Mouse (Mus musculus): ENCODE measurements around the gene Apc2.
"Not testable (repeated sequence)": the region's sequence is repeated elsewhere in the genome, so short reads cannot be mapped to it uniquely, and the experiment has no call there.

Apc2 gene

DNA sequence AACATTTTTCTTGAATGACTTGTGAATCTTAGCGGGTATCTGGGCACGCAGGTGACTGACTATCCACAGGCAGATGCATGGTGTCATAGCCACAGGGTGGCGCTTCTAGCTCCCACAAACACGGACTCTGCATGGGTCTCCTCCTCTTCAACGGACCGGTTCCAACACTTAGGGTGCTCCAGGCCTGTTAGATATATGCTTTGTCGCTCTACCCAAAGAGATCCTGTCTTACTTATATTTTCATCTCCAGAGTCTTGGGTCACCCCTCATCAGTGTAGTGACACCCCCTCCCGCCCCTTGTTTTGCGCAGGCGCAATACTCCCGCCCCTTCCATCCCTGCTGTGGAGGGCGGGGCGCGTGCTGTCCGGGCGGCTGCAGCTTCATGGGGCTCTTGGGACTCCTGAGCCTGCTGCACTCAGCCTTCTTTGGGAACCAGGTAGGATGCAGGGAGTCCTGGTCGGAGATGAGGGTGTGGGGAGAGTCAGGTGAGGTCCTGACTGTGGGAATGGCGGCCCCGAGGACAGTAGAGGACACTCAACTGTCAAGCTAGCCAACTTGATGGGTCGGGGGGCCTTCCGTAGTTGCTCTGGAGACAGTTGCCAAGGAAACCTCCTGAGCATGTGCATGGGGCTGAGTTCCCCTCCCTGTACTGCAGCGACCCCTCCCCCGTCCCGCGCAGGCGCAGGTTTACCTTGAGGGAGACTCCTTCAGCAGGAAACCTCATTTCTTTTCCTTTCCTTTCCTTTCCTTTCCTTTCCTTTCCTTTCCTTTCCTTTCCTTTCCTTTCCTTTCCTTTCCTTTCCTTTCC is at the start of gene Apc2:
Gene Apc2 (plus strand): TSS at position 360 of the 808 bp plus-strand sequence.
- DNase-seq (ENCODE audit: low spot score), result peak; percentile 78

DNA sequence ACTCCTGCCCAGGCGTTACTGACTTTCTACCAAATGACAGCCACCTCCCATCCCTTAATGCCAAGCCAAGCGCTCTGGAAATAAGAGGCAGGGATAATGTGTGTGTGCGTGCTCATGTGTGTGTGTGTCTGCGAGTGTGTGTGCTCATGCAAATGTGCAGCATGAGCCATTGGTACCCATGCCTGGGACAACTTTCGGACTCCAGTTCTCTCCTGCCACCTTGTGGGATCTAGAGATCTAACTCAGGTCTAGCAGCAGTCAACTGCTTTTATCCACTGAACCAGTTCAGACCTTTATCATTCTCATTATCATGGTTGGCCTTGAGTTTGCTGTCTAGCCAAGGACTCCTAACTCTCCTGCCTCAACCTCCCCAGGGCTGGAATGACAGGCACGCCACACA is 47.9 kb upstream of the Apc2 start:
- no peak for DNase-seq (ENCODE audit: low spot score)

- DNase-seq (ENCODE audit: low spot score), result not testable (repeated sequence)
Observed at GRCm38 (mm10) chr10:80248437-80248836, 47.3 kb upstream of the Apc2 start.

GRCm38 (mm10) chr10:80248971-80249640 is 46.7 kb upstream of the Apc2 start, which contains the start of gene Ndufs7:
Gene Ndufs7 (plus strand): TSS chr10:80249121.
- DNase-seq (ENCODE audit: low spot score), result peak; percentile 96

- no peak for DNase-seq (ENCODE audit: low spot score)
Observed at GRCm38 (mm10) chr10:80250059-80250458, 45.7 kb upstream of the Apc2 start.

GRCm38 (mm10) chr10:80250573-80250972 is 45.2 kb upstream of the Apc2 start:
- no peak for DNase-seq (ENCODE audit: low spot score)

GRCm38 (mm10) chr10:80252011-80252410 is 43.8 kb upstream of the Apc2 start:
- DNase-seq (ENCODE audit: low spot score), result no peak

DNA sequence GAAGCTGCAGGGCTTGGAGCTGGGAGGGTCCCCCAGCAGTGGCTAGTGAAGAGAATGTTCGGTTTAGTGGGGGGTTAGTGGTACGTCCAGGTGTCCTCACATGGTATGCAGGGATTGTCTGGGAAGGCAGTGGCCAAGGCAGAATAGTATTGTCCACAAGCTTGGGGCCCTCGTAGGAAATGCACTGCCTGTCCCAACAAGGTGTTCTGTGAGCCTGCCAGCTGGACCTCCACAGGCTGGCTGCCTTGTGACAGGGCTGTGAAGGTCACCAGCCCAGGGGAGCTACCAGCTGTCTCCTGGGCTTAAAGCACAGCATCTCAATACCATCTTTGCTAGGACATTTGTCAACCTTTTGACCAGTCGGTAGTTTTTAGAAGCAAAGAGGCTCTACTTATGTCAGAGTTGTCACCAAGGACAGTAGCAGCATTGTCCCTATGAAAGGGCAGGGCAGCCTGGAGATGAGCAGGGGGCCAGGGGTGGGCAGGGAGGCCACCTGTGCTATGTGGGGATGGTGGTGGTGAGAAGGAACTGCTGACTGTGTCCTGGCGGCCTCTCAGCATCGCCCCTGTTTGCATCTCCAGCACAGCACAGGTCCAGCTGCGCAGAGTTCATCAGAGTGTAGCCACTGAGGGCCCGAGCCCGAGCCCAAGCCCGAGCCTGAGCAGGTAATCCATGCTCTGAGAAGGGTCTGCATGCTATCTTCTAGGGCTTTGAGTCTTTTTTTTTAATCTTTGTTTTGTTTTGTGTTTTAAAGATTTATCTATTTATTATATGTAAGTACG is 43.1 kb upstream of the Apc2 start:
- DNase-seq (ENCODE audit: low spot score), result no peak

DNA sequence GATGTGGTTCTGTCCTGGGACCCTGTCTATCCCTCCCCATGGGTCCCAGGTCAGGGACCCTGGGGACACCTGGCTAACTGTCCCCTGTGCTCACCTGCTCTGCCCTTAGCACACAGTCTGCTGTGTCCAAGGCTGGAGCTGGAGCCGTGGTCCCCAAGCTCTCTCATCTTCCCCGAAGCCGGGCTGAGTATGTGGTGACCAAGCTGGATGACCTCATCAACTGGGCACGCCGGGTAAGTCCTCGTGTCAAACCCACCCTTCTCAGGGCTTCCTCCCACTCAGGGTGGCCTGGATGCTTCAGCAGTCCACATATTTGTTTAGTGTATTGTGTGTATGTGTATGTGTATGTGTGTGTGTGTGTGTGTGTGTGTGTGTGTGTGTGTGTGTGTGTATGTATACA is 42.2 kb upstream of the Apc2 start:
- DNase-seq (ENCODE audit: low spot score), result no peak

DNA sequence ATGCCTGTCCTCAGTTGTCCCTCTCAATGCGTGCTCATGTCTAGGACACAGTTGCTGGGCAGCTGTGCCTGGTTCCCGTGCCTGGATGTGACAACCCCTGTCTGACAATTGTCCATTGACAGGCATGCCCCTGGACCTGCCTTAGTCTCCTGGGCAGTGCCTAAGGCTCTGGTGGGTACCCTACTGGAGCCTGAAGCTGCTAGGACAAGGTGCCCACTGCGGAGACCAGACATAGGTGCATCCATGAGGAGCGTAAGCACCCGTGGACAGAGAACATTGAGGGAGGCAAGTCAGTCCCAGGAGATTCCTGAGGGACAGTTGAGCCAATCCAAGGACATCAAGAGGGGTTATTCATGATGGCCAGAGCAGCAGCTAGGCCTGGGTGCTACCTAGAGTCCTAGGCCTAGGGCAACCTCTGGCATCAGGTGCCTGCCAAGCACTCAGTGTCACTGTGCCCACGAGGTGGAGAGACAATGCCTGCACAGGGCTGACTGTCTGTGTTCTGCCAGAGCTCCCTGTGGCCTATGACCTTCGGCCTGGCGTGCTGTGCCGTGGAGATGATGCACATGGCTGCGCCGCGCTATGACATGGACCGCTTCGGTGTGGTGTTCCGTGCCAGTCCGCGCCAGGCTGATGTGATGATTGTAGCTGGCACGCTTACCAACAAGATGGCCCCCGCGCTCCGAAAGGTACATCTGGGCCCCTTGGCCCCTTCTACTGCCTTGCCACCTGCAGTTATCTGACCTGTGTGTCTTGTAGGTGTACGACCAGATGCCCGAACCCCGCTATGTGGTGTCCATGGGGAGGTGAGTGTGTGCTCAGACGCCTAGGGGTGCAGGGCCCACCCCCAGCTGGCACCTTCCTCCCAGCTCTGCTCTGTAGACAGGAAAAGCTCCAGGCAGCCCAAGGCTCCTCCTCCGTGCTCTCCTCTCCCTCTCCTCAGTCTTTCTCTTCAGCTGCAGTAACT is 41.2 kb upstream of the Apc2 start:
- DNase-seq (ENCODE audit: low spot score), result no peak

DNA sequence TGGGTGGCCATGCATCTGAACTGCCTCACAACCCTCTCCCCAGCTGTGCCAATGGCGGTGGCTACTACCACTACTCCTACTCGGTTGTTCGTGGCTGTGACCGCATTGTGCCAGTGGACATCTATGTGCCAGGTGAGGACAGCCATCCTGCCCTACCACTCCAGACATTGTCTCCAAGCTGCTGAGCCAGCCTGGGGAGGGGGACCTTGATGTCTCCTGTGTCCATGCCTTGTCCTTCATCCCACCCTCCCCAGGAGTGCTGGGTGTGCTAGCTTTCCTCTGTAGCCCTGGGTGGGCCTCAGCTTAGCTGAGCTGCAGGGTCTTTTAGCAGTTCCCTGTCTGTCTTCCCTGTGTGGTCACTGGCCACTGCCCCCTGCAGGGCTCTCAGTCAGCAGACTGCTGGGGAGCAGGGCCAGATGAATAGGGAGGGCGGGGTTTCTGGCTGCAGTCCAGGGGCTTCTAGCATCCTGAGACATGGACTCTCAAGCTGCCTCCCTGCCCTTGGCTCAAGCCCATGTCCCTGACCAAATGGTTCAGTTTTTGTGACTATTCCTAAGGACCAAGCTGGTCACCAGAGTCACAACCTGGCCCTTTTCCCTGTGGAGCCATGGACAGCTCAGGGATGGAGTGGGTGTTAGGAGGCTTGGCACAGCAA is 39.8 kb upstream of the Apc2 start:
- no peak for DNase-seq (ENCODE audit: low spot score)

DNA sequence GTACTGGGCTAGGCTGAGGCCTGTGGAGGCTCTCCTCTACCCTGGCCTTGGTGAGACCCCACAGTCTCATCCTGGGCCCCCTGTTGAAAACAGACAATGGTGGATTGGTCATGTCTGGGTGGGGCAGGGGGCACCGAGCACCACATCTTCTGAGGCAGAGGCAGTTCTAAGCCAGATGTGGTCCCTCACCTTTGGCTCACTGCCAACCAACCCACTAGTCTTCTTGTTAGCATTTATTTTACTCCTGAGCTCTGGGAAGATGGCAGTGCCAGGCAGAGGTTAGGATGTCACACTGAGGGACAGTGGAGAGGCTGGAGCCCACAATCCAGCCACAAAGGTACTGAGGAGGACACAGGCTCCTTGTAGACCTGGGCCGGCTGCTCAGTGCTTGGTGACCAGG is 37.8 kb upstream of the Apc2 start:
- no peak for DNase-seq (ENCODE audit: low spot score)

DNA sequence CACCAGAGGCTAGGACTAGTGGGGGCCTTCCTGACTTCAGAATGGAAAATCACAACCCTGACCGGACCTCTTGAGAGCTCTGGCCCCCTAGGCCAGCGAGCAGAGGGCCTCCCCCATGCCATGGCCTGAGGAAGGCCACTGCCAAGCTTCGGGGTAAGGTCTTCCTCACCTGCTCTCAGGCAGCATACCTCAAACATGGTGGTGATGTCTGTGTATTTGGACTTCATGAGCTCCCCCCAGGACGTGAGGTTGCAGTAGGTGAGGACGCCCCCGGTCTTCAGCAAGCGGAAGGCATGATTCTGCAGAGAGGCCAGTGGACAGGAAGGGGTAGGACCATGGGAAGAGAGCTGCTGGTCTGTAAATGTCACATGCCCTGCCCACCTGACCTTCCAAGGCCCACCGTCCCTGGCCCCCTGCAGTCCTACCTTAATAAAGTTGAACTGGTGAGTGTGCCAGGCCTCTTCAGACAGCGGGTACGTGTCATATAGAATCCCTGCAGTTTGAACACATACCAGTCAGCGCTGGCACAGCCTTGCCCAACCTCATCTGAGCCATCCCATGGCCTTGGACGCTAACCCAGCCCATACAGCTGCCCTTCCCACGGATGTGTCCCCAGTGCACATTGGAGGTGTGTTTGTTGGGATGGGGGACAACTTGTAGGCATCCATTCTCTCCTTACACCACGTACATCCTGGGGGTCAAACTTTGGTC is 36.9 kb upstream of the Apc2 start:
- no peak for DNase-seq (ENCODE audit: low spot score)

DNA sequence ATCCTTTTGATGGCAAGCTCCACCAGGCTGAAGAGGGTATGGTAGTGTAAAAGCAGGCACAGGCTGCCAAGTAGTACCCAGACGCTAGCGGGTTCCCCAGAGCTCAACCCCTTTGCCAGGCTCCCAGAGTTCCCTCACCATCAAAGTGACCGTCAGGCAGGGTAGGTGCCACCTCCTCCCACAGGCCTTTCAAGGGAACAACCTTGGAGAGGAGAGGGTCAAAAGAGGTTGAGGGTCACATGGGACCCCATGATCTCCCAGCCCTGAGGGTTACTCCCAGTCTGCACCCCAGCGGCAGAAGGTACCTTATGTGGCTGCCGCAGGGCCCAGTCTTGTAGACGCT is 36.3 kb upstream of the Apc2 start:
- DNase-seq (ENCODE audit: low spot score), result no peak

GRCm38 (mm10) chr10:80259861-80260641 is 35.7 kb upstream of the Apc2 start:
- no peak for DNase-seq (ENCODE audit: low spot score)

DNA sequence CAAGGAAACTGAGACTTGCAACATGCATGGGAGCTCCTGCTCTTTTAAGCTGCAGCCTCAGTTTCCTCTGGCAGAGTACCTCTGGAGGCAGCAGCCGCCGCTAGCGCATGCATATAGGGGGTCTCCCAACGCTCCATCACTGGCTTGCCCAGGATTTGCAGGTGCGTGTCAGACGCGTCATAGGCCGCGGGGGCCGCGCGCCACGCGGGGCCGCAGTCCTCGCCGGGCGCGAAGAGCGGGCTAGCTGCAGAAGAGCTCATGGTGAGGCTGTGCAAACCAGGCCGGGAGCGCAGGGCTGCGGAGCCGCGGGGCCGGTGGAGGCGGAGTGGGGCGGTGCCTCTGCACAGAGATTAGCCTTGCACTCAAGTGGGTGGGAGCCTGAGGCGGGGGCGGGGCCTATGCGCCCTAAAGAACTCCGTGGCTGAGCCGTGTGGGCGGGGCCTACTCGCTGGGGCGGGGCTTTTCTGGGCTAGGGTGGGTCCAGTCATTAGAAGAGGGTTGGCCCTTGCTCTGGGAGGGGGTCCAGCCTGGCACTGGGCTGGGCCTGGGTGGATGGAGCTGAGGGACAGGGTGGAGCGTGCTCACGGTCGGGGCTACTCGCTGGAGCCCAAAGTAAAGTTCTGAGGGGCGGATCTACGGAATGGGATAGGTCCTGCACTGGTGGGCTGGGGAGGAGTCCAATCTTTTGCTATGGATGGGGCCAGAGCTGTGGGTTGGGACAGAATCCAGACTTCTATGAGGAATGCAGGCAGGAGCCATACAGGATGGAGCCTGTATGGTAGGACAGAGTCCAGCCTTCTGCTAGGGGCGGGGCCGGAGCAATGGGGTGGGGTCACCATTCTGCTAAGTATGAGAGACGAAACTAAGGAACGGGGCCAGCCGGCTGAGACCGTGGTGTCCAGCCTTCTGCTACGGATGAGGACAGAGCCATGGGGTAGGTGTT is 34.9 kb upstream of the Apc2 start, which contains the start of the genes Gamt and Dazap1:
Gene Gamt (minus strand): TSS at position 371 of the 943 bp plus-strand sequence.
Gene Dazap1 (plus strand): TSS at position 845 of the 943 bp plus-strand sequence.
- DNase-seq (ENCODE audit: low spot score), result peak; percentile 97

- peak; percentile 99 for DNase-seq (ENCODE audit: low spot score)
Observed at GRCm38 (mm10) chr10:80261585-80261968, 34.2 kb upstream of the Apc2 start.

GRCm38 (mm10) chr10:80262169-80262568 is 33.6 kb upstream of the Apc2 start:
- DNase-seq (ENCODE audit: low spot score), result no peak
